Mouse (Mus musculus): ENCODE results near the gene Tmem238. TPM values are rescaled to one million over a fixed set of nuclear protein-coding genes. Genes with fewer than 3 reads are reported as not detected.
"Not testable (repeated sequence)": the region's sequence is repeated elsewhere in the genome, so short reads cannot be mapped to it uniquely, and the experiment has no call there.

Tmem238 gene
- polyA plus RNA-seq (2015; fragmentation: Nextera tagmentation; extraction: Ambion mirVana), result 12.5 and 14.3 TPM in 2 replicates

GRCm38 (mm10) chr7:4789436-4789935 is at the start of gene Tmem238:
TSS of gene Tmem238 (minus strand) at chr7:4789656.
- H3K4me2 ChIP-seq (replicated peaks; ENCODE audit: low read depth, low read length), result peak within 1 kb of the TSS; percentile 93
- peak within 1 kb of the TSS; percentile 66 for H3K4me3 ChIP-seq (ENCODE audit: low read length)
- peak; percentile 37 for ATAC-seq (ENCODE audit: low FRiP score, low TSS enrichment)
- H3K9me3 ChIP-seq (ENCODE audit: low read length), result no peaks in the 10 kb centered on the region
- peak within 1 kb of the TSS; percentile 90 for H3K9ac ChIP-seq (replicated peaks; ENCODE audit: low read length)
- peak within 1 kb of the TSS; percentile 82 for H3K27ac ChIP-seq (ENCODE audit: low read length)
- no peaks in the 10 kb centered on the region for H3K27me3 ChIP-seq (ENCODE audit: insufficient read depth, low read length)
- WGBS, result 6% methylated on average over 40 of the region's 40 CpGs
- peaks cover 9% of the 10 kb centered on the region for H3K36me3 ChIP-seq (ENCODE audit: insufficient read depth, low read length)
- H3K4me1 ChIP-seq (ENCODE audit: insufficient read depth, low read length), result peaks cover 23% of the 10 kb centered on the region

GRCm38 (mm10) chr7:4837639-4838038 is 48.2 kb upstream of the Tmem238 start:
- H3K36me3 ChIP-seq (ENCODE audit: insufficient read depth, low read length), result no peaks in the 10 kb centered on the region
- H3K27ac ChIP-seq (ENCODE audit: low read length), result no peak overlapping the region
- peaks cover 3% of the 10 kb centered on the region; the same call in 1 of the 2 replicates for H3K4me1 ChIP-seq (ENCODE audit: insufficient read depth, low read length)
- H3K4me2 ChIP-seq (replicated peaks; ENCODE audit: low read depth, low read length), result no peak overlapping the region
- no peak overlapping the region for H3K4me3 ChIP-seq (ENCODE audit: low read length)
- no peak overlapping the region for H3K9ac ChIP-seq (replicated peaks; ENCODE audit: low read length)
- peaks cover 4% of the 10 kb centered on the region; the same call in 1 of the 2 replicates for H3K9me3 ChIP-seq (ENCODE audit: low read length)
- no peak for ATAC-seq (ENCODE audit: low FRiP score, low TSS enrichment)
- peaks cover 64% of the 10 kb centered on the region for H3K27me3 ChIP-seq (ENCODE audit: insufficient read depth, low read length)
- 0% methylated on average over 1 of the region's 1 CpGs for WGBS

GRCm38 (mm10) chr7:4836351-4836792 is 46.9 kb upstream of the Tmem238 start:
- Histone ChIP-seq H3K4me2 (replicated peaks; ENCODE audit: low read depth, low read length) (peak overlapping the region; percentile 89), H3K27ac (ENCODE audit: low read length) (peak overlapping the region; percentile 44), H3K4me3 (ENCODE audit: low read length) (peak overlapping the region; percentile 47), H3K36me3 (ENCODE audit: insufficient read depth, low read length) (no peaks in the 10 kb centered on the region), H3K27me3 (ENCODE audit: insufficient read depth, low read length) (peaks cover 53% of the 10 kb centered on the region), H3K9me3 (ENCODE audit: low read length) (peaks cover 4% of the 10 kb centered on the region; the same call in 1 of the 2 replicates), H3K9ac (replicated peaks; ENCODE audit: low read length) (peak overlapping the region; percentile 74), H3K4me1 (ENCODE audit: insufficient read depth, low read length) (no peaks in the 10 kb centered on the region)
- peak; percentile 91 for ATAC-seq (ENCODE audit: low FRiP score, low TSS enrichment)
- under 1% methylated on average over 51 of the region's 51 CpGs for WGBS

GRCm38 (mm10) chr7:4835631-4836327 is 46.3 kb upstream of the Tmem238 start:
- H3K9me3 ChIP-seq (ENCODE audit: low read length), result peaks cover 4% of the 10 kb centered on the region; the same call in 1 of the 2 replicates
- peak overlapping the region; percentile 89 for H3K4me2 ChIP-seq (replicated peaks; ENCODE audit: low read depth, low read length)
- H3K4me3 ChIP-seq (ENCODE audit: low read length), result peak overlapping the region; percentile 47
- WGBS, result 4% methylated on average over 28 of the region's 34 CpGs
- H3K4me1 ChIP-seq (ENCODE audit: insufficient read depth, low read length), result peaks cover under 1% of the 10 kb centered on the region; the same call in 1 of the 2 replicates
- H3K36me3 ChIP-seq (ENCODE audit: insufficient read depth, low read length), result no peaks in the 10 kb centered on the region
- H3K27ac ChIP-seq (ENCODE audit: low read length), result peak overlapping the region; percentile 44
- H3K9ac ChIP-seq (replicated peaks; ENCODE audit: low read length), result peak overlapping the region; percentile 74
- peaks cover 54% of the 10 kb centered on the region for H3K27me3 ChIP-seq (ENCODE audit: insufficient read depth, low read length)
- no peak; the same call in none of the 2 replicates for ATAC-seq (ENCODE audit: low FRiP score, low TSS enrichment)

GRCm38 (mm10) chr7:4830476-4830875 is 41.0 kb upstream of the Tmem238 start:
- Histone ChIP-seq H3K27ac (ENCODE audit: low read length) (no peak overlapping the region), H3K4me1 (ENCODE audit: insufficient read depth, low read length) (peaks cover 3% of the 10 kb centered on the region; the same call in 1 of the 2 replicates), H3K4me3 (ENCODE audit: low read length) (no peak overlapping the region), H3K27me3 (ENCODE audit: insufficient read depth, low read length) (peaks cover 24% of the 10 kb centered on the region), H3K36me3 (ENCODE audit: insufficient read depth, low read length) (no peaks in the 10 kb centered on the region), H3K9ac (replicated peaks; ENCODE audit: low read length) (no peak overlapping the region), H3K9me3 (ENCODE audit: low read length) (no peaks in the 10 kb centered on the region), H3K4me2 (replicated peaks; ENCODE audit: low read depth, low read length) (no peak overlapping the region)
- no peak for ATAC-seq (ENCODE audit: low FRiP score, low TSS enrichment)
- 6% methylated on average over 12 of the region's 12 CpGs for WGBS

GRCm38 (mm10) chr7:4825365-4825764 is 35.9 kb upstream of the Tmem238 start:
- 50% methylated on average over 4 of the region's 4 CpGs for WGBS
- no peak for ATAC-seq (ENCODE audit: low FRiP score, low TSS enrichment)
- H3K27ac ChIP-seq (ENCODE audit: low read length), result no peak overlapping the region
- H3K9me3 ChIP-seq (ENCODE audit: low read length), result no peaks in the 10 kb centered on the region
- no peaks in the 10 kb centered on the region for H3K36me3 ChIP-seq (ENCODE audit: insufficient read depth, low read length)
- no peak overlapping the region for H3K4me2 ChIP-seq (replicated peaks; ENCODE audit: low read depth, low read length)
- no peak overlapping the region for H3K4me3 ChIP-seq (ENCODE audit: low read length)
- no peaks in the 10 kb centered on the region for H3K27me3 ChIP-seq (ENCODE audit: insufficient read depth, low read length)
- no peak overlapping the region for H3K9ac ChIP-seq (replicated peaks; ENCODE audit: low read length)
- peaks cover 12% of the 10 kb centered on the region for H3K4me1 ChIP-seq (ENCODE audit: insufficient read depth, low read length)

GRCm38 (mm10) chr7:4822162-4822907 is 32.9 kb upstream of the Tmem238 start:
- Histone ChIP-seq H3K27me3 (ENCODE audit: insufficient read depth, low read length) (no peaks in the 10 kb centered on the region), H3K4me3 (ENCODE audit: low read length) (no peak overlapping the region), H3K27ac (ENCODE audit: low read length) (peak overlapping the region; percentile 43), H3K36me3 (ENCODE audit: insufficient read depth, low read length) (no peaks in the 10 kb centered on the region), H3K9ac (replicated peaks; ENCODE audit: low read length) (no peak overlapping the region), H3K4me2 (replicated peaks; ENCODE audit: low read depth, low read length) (no peak overlapping the region), H3K9me3 (ENCODE audit: low read length) (no peaks in the 10 kb centered on the region), H3K4me1 (ENCODE audit: insufficient read depth, low read length) (peaks cover 12% of the 10 kb centered on the region)
- WGBS, result 60% methylated on average over 6 of the region's 6 CpGs
- ATAC-seq (ENCODE audit: low FRiP score, low TSS enrichment), result peak; percentile 71

- 72% methylated on average over 4 of the region's 4 CpGs for WGBS
- no peaks in the 10 kb centered on the region for H3K27me3 ChIP-seq (ENCODE audit: insufficient read depth, low read length)
- ATAC-seq (ENCODE audit: low FRiP score, low TSS enrichment), result no peak
- H3K4me3 ChIP-seq (ENCODE audit: low read length), result no peak overlapping the region
- H3K4me1 ChIP-seq (ENCODE audit: insufficient read depth, low read length), result peaks cover 12% of the 10 kb centered on the region
- no peaks in the 10 kb centered on the region for H3K36me3 ChIP-seq (ENCODE audit: insufficient read depth, low read length)
- H3K27ac ChIP-seq (ENCODE audit: low read length), result peak overlapping the region; percentile 43
- H3K9ac ChIP-seq (replicated peaks; ENCODE audit: low read length), result no peak overlapping the region
- no peak overlapping the region for H3K4me2 ChIP-seq (replicated peaks; ENCODE audit: low read depth, low read length)
- H3K9me3 ChIP-seq (ENCODE audit: low read length), result no peaks in the 10 kb centered on the region
Measured at GRCm38 (mm10) chr7:4821690-4822089, 32.2 kb upstream of the Tmem238 start.

- H3K9me3 ChIP-seq (ENCODE audit: low read length); ATAC-seq (ENCODE audit: low FRiP score, low TSS enrichment); H3K27me3 ChIP-seq (ENCODE audit: insufficient read depth, low read length); H3K9ac ChIP-seq (replicated peaks; ENCODE audit: low read length); H3K4me2 ChIP-seq (replicated peaks; ENCODE audit: low read depth, low read length); H3K4me3 ChIP-seq (ENCODE audit: low read length); H3K36me3 ChIP-seq (ENCODE audit: insufficient read depth, low read length); H3K27ac ChIP-seq (ENCODE audit: low read length): not testable (repeated sequence)
- 92% methylated on average over 7 of the region's 7 CpGs for WGBS
- H3K4me1 ChIP-seq (ENCODE audit: insufficient read depth, low read length), result peaks cover 12% of the 10 kb centered on the region
Measured at GRCm38 (mm10) chr7:4820925-4821324, 31.5 kb upstream of the Tmem238 start.

Data from kidney, embryonic 16.5 days (tissue).